Mouse (Mus musculus) MEL (cell line): ENCODE data around the gene Ryr2. TPM values are rescaled to one million over a fixed set of nuclear protein-coding genes. Genes with fewer than 3 reads are reported as not detected.

Experiments
- DNase-seq: peaks from one replicate; pipeline ENCODE4 v3.0.0; 2011; ENCODE audit warnings: low read depth, low spot score
- H3K27ac ChIP-seq: 2 replicates; pipeline ENCODE4 v1.5.1; 2012; ENCODE audit warnings: low read depth, mild to moderate bottlenecking, control low read depth, low read length, moderate library complexity; ENCODE audit not compliant: control insufficient read depth
- H3K27me3 ChIP-seq, 2 experiments: fragments of 150-350 bp in 1 of 2; sonication (generic) in 1 of 2; 2 replicates each; pipeline ENCODE4 v1.6.1; 2012; ENCODE audit warnings: low read length in 2 of 2, mild to moderate bottlenecking in 2 of 2, improper control_type of control experiment in 1 of 2, moderate library complexity in 1 of 2; ENCODE audit not compliant: insufficient read depth in 2 of 2, control insufficient read depth in 1 of 2
- H3K36me3 ChIP-seq, 2 experiments: 2 replicates each; pipeline ENCODE4 v1.6.1; 2012 to 2014; ENCODE audit warnings: low read length in 2 of 2, improper control_type of control experiment in 1 of 2, inconsistent platforms in 1 of 2, mild to moderate bottlenecking in 1 of 2; ENCODE audit not compliant: insufficient read depth in 2 of 2, control insufficient read depth in 1 of 2
- H3K4me1 ChIP-seq, 2 experiments: fragments of 150-350 bp in 1 of 2; sonication (generic) in 1 of 2; 2 replicates each; pipeline ENCODE4 v1.6.1; 2012; ENCODE audit warnings: low read length in 2 of 2, improper control_type of control experiment in 1 of 2, mild to moderate bottlenecking in 1 of 2; ENCODE audit not compliant: insufficient read depth in 2 of 2, control insufficient read depth in 1 of 2
- H3K4me3 ChIP-seq, 2 experiments: fragments of 150-350 bp in 1 of 2; sonication (generic) in 1 of 2; 2 replicates each; pipeline ENCODE4 v1.5.1; 2012; ENCODE audit warnings: low read depth in 2 of 2, low read length in 2 of 2, mild to moderate bottlenecking in 2 of 2, moderate library complexity in 2 of 2, control low read depth in 1 of 2, improper control_type of control experiment in 1 of 2; ENCODE audit not compliant: control insufficient read depth in 1 of 2, insufficient read depth in 1 of 2
- H3K79me2 ChIP-seq: 2 replicates; pipeline ENCODE4 v1.6.1; 2012; ENCODE audit warnings: mild to moderate bottlenecking, low read length, moderate library complexity; ENCODE audit not compliant: control insufficient read depth, poor library complexity, insufficient read depth
- H3K9ac ChIP-seq: 2 replicates; pipeline ENCODE4 v1.6.1; 2012; ENCODE audit warnings: low read depth, mild to moderate bottlenecking, control low read depth, low read length, moderate library complexity; ENCODE audit not compliant: control insufficient read depth, poor library complexity, severe bottlenecking
- H3K9me3 ChIP-seq: fragments of 150-350 bp; sonication (generic); replicated peaks from 2 replicates; pipeline ENCODE4 v1.6.1; 2012; ENCODE audit warnings: mild to moderate bottlenecking, low read length, improper control_type of control experiment, moderate library complexity; ENCODE audit not compliant: insufficient read depth
- CHD1 ChIP-seq: IDR thresholded peaks from 2 replicates; pipeline ENCODE4 v1.6.1; 2012; ENCODE audit warnings: low read depth, mild to moderate bottlenecking, inconsistent platforms, low read length, improper control_type of control experiment
- CTCF ChIP-seq, 3 experiments: IDR thresholded peaks in 2 of 3; conservative IDR thresholded peaks in 1 of 3; 2 replicates each; pipeline ENCODE4 v1.5.1; 2011 to 2012; ENCODE audit warnings: low read length in 3 of 3, low read depth in 2 of 3, mild to moderate bottlenecking in 2 of 3, improper control_type of control experiment in 1 of 3, inconsistent platforms in 1 of 3, mixed read lengths in 1 of 3, moderate library complexity in 1 of 3; ENCODE audit not compliant: control insufficient read depth in 1 of 3, insufficient read depth in 1 of 3, poor library complexity in 1 of 3, severe bottlenecking in 1 of 3
- E2F4 ChIP-seq: IDR thresholded peaks from 2 replicates; pipeline ENCODE4 v1.6.1; 2011; ENCODE audit warnings: low read depth, low read length, improper control_type of control experiment, borderline replicate concordance
- EP300 ChIP-seq, 2 experiments: IDR thresholded peaks; 2 replicates each; pipeline ENCODE4 v1.6.1; 2011; ENCODE audit warnings: improper control_type of control experiment in 2 of 2, low read length in 2 of 2, low read depth in 1 of 2, mild to moderate bottlenecking in 1 of 2
- GABPA ChIP-seq: IDR thresholded peaks from 2 replicates; pipeline ENCODE4 v1.6.1; 2012; ENCODE audit warnings: low read depth, mild to moderate bottlenecking, inconsistent platforms, low read length, improper control_type of control experiment, moderate library complexity
- JUND ChIP-seq: IDR thresholded peaks from 2 replicates; pipeline ENCODE4 v1.6.1; 2011; ENCODE audit warnings: low read depth, mild to moderate bottlenecking, improper control_type of control experiment, low read length
- KAT2A ChIP-seq: conservative IDR thresholded peaks from 2 replicates; pipeline ENCODE4 v1.6.1; 2012; ENCODE audit warnings: low read depth, low read length, improper control_type of control experiment, inconsistent platforms
- MXI1 ChIP-seq: IDR thresholded peaks from 2 replicates; pipeline ENCODE4 v1.6.1; 2011; ENCODE audit warnings: mild to moderate bottlenecking, low read depth, low read length, improper control_type of control experiment
- MYB ChIP-seq: IDR thresholded peaks from 2 replicates; pipeline ENCODE4 v1.6.1; 2011; ENCODE audit warnings: mild to moderate bottlenecking, low read depth, low read length, improper control_type of control experiment
- NRF1 ChIP-seq: IDR thresholded peaks from 2 replicates; pipeline ENCODE4 v1.6.1; 2014; ENCODE audit warnings: low read depth, mild to moderate bottlenecking, inconsistent platforms, low read length, improper control_type of control experiment, moderate library complexity; ENCODE audit not compliant: poor library complexity, insufficient read depth, severe bottlenecking
- POLR2AphosphoS2 ChIP-seq: IDR thresholded peaks from 2 replicates; pipeline ENCODE4 v1.6.1; 2011; ENCODE audit warnings: low read length, improper control_type of control experiment
- POLR2AphosphoS5 ChIP-seq: IDR thresholded peaks from 2 replicates; pipeline ENCODE4 v1.6.1; 2012; ENCODE audit warnings: low read depth, borderline replicate concordance, mild to moderate bottlenecking, inconsistent platforms, low read length, moderate library complexity, mixed read lengths
- TAL1 ChIP-seq: IDR thresholded peaks from 2 replicates; pipeline ENCODE4 v1.6.1; 2012; ENCODE audit warnings: mild to moderate bottlenecking, inconsistent platforms, low read length, moderate library complexity, mixed read lengths
- TCF12 ChIP-seq: IDR thresholded peaks from 2 replicates; pipeline ENCODE4 v1.6.1; 2014; ENCODE audit warnings: low read depth, mild to moderate bottlenecking, inconsistent platforms, low read length, improper control_type of control experiment, moderate library complexity
- USF2 ChIP-seq, 2 experiments: IDR thresholded peaks; 2 replicates each; pipeline ENCODE4 v1.6.1; 2011 to 2012; ENCODE audit warnings: improper control_type of control experiment in 2 of 2, low read length in 2 of 2, borderline replicate concordance in 1 of 2, inconsistent platforms in 1 of 2, low read depth in 1 of 2, mild to moderate bottlenecking in 1 of 2; ENCODE audit not compliant: insufficient read depth in 1 of 2
- ZNF384 ChIP-seq: IDR thresholded peaks from 2 replicates; pipeline ENCODE4 v1.6.1; 2012; ENCODE audit warnings: low read depth, mild to moderate bottlenecking, inconsistent platforms, low read length, improper control_type of control experiment
- polyA plus RNA-seq, 2 experiments: library from polyadenylated mRNA; stranded (reverse) in 1 of 2; unstranded in 1 of 2; fragments of >175 nt in 1 of 2; fragments of >200 nt in 1 of 2; gene quantifications; 2 replicates each; pipeline versions ENCODE4 v1.2.1 to v1.2.4; 2012; ENCODE audit warnings: low replicate concordance in 2 of 2, low read depth in 1 of 2; ENCODE audit not compliant: insufficient read length in 2 of 2, insufficient read depth in 1 of 2, missing spikeins in 1 of 2
- total RNA-seq: library from RNA; depleted of rRNA; stranded (reverse); fragments of 300-350 nt; gene quantifications from 2 replicates; pipeline ENCODE4 v1.2.3, GENCODE M21; 2012

Gene Ryr2
- total and polyA plus RNA-seq, 3 experiments: 0.04 TPM; not detected in 2

GRCm38 (mm10) chr13:12047059-12047458 lies 59.7 kb downstream of the Ryr2 start:
- Histone ChIP-seq H3K79me2 (no peaks in the 10 kb centered on the region), H3K36me3 (no peaks in the 10 kb centered on the region), H3K4me3 (no peak overlapping the region), H3K27ac (no peak overlapping the region), H3K9me3 (no peaks in the 10 kb centered on the region), H3K9ac (no peak overlapping the region), H3K27me3 (no peaks in the 10 kb centered on the region), H3K4me1 (no peaks in the 10 kb centered on the region)
- TF ChIP-seq MYB (no peak), POLR2AphosphoS5 (no peak), NRF1 (no peak), E2F4 (no peak), GABPA (no peak), ZNF384 (no peak), KAT2A (no peak), CTCF (IDR thresholded peaks at IDR 0.05 in 2 of 3, conservative IDR thresholded peaks at IDR 0.05 in 1 of 3; ENCODE audit: control insufficient read depth in 1 of 3, insufficient read depth in 1 of 3, low read depth in 2 of 3, low read length in 3 of 3, poor library complexity in 1 of 3, severe bottlenecking in 1 of 3) (no peak), USF2 (IDR thresholded peaks at IDR 0.05; ENCODE audit: borderline replicate concordance in 1 of 2, insufficient read depth in 1 of 2, low read depth in 1 of 2, low read length in 2 of 2) (no peak)
- DNase-seq: no peak

DNA sequence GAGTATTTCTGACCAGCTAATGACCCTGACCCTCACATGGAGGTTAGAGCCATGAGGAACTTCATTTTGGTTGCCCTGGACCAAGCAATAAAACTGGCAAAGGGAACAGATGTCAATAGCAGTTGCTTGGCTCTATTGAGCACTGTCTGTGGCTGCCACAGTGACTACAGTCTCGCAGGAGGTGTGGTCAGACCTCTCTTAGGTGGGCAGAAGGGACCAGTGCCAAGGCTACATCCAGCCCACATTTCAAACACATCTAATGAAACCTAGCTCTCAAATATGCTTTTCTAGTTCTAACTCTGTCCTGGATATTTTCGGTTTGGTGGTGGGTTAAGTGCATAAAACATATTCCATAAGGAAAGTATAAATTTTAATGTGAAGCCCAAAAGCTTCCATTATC lies 62.0 kb downstream of the Ryr2 start:
- Histone ChIP-seq H3K9me3 (no peaks in the 10 kb centered on the region), H3K27me3 (no peaks in the 10 kb centered on the region), H3K36me3 (no peaks in the 10 kb centered on the region), H3K9ac (no peak overlapping the region), H3K4me1 (no peaks in the 10 kb centered on the region), H3K4me3 (no peak overlapping the region), H3K79me2 (no peaks in the 10 kb centered on the region), H3K27ac (no peak overlapping the region)
- DNase-seq: no peak
- TF ChIP-seq POLR2AphosphoS2 (no peak), MXI1 (no peak), TCF12 (no peak), NRF1 (no peak), TAL1 (no peak), JUND (no peak), CHD1 (no peak), EP300 (IDR thresholded peaks at IDR 0.05; ENCODE audit: low read depth in 1 of 2, low read length in 2 of 2) (no peak)
